Mouse (Mus musculus) ovary, adult 18-20 months (tissue): ENCODE data around the gene Rpl23.
A peak's percentile ranks its signal among the peaks of the same experiment; 100 is the strongest.
"Not testable (repeated sequence)": the region's sequence is repeated elsewhere in the genome, so short reads cannot be mapped to it uniquely, and the experiment has no call there.

ENCODE experiments used
- DNase-seq: peaks from one replicate; pipeline ENCODE4 v3.0.0; 2022; ENCODE audit warnings: low spot score, mixed read lengths

Rpl23 gene

DNA sequence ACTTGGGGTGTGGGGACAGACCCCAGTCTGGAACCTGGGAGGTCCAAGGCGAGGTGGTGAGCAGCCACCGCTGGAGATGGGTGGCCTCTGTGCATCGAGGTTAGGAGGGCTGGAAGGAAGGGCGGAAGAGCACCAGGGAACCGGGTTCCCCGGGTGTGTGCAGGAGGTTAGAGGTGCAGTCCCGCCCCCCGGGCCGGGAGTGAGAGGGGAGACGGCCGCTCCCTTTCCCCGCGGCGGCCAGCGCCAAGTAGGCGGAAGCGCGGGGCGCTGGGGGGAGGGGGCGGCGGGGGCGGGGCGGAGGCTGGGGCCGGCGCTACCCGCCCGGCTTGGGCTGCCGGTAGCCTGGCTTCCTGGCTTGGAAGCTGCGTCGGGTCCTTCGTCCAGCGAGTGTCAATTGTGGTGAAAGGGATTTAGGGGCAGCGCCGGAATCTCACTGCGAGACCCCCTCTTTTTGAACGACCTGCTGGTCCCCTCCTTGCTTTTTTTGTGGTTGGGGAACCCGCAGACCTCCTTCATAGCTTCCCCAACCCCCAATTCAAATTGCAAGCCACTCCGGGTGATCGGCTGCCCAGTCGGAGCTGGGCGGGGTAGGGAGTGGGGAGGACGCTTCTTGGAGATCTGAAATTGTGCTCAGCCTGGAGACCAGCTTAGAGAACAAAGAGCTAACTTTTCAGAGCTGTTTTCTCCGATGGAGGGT is 17.9 kb upstream of the Rpl23 start:
- DNase-seq, result peak; percentile 76

- DNase-seq, result peak; percentile 81
Observed at GRCm38 (mm10) chr11:97799146-97799993, 17.1 kb upstream of the Rpl23 start.

DNA sequence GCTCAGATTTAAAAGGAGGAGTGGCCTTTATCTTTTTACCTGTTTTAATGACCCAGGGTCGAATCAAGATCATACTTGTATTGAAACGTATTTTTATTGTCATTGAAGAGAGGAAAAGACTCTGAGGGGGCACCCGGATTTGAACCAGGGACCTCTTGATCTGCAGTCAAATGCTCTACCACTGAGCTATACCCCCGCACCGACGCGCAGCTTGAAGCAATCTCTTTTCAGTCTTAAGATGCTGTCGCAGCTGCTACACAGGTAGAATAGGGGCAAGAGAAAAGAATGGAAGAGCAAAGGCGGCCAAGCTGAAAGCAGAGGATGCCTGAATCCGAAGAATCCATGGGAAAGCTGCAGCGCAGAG is 16.5 kb upstream of the Rpl23 start, which contains the start of gene Lasp1:
Lasp1 (plus strand) TSS at position 219 of the 364 bp plus-strand sequence.
- DNase-seq, result peak; percentile 73

GRCm38 (mm10) chr11:97798083-97798435 is 15.8 kb upstream of the Rpl23 start:
- no peak for DNase-seq

GRCm38 (mm10) chr11:97797369-97798082 is 15.3 kb upstream of the Rpl23 start:
- DNase-seq, result no peak

DNA sequence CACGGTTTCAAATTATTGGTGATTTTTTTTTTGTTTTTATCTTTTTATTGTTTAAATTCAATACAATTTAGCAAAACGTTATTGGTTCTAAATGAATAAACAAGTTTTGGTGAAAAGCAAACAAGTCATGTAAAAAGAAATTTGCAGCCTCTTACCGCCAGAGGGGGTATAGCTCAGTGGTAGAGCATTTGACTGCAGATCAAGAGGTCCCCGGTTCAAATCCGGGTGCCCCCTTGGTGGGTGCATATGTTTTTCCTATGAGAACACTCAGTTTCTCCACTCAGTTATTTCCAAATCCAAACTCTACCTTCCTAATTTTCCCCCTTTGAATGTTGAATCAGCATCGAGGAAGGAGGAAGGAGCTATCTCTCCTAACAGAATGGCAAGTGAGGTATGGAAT is 14.7 kb upstream of the Rpl23 start:
- no peak for DNase-seq

DNA sequence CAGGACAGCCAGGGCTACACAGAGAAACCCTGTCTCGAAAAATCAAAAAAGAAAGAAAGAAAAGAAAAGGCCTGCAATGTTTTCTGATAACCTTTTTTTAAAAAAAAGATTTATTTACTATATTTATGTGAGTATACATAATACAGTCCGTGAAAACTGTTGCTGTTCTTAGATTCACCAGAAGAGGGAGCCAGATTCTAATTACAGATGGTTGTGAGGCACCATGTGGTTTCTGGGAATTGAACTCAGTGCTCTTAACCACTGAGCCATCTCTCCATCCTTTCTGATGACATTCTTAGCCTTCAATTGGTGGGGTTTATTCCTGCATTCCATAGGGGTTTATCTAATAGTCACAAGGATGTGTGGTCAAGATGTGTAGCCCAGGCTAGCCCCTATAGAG is 10.9 kb upstream of the Rpl23 start:
- no peak for DNase-seq

- not testable (repeated sequence) for DNase-seq
Observed at GRCm38 (mm10) chr11:97790778-97791438, 8.7 kb upstream of the Rpl23 start.

DNA sequence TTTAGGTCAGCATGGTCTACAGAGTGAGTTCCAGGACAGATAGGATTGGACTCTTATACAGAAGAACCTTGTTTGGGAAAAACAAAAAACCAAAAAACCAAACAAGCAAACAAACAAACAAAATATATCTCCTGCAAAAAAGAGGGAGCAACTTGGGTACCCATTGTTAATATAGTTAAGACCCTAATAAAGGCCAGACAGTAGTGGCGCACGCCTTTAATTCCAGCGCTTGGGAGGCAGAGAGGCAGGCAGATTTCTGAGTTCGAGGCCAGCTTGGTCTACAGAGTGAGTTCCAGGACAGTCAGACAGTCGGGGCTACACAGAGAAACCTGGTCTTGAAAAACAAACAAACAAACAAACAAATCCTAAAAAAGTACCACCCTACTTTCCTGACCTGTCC is 7.5 kb upstream of the Rpl23 start:
- no peak for DNase-seq

DNA sequence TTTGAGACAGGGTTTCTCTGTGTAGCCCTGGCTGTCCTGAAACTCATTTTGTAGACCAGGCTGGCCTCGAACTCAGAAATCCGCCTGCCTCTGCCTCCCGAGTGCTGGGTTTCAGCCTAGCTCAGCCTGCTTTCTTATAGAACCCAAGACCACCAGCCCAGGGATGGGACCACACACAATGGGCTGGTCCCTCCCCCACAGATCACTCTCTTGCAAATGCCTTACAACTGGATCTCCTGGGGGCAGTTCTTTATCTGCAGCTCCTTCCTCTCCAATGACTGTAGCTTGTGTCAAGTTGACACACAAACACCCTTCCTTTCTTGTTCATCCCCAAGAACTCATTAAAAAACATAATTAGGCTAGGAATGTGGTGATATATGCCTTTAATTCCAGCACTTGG is 5.7 kb upstream of the Rpl23 start:
- no peak for DNase-seq

- DNase-seq, result no peak
Observed at GRCm38 (mm10) chr11:97782564-97782895, 293 bp upstream of the Rpl23 start.

DNA sequence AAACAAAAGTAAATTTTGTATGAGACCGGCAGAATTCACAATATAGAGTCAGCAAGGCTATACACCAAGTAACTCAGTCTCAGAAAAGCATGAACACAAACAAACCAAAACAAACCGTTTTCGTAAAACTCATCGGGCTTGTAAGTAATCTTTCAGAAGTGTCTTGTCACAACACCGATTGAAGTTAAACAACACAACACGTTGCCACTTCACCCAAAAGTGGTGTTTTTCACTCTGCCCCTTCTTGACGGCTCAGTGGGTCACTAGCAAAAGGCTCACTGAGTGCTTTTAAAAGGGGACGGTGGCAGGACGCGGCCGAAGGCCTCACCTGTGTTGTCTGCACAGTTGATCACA is 782 bp downstream of the Rpl23 start:
- DNase-seq, result no peak

GRCm38 (mm10) chr11:97779968-97780701 is 2.1 kb downstream of the Rpl23 start:
- DNase-seq, result no peak

DNA sequence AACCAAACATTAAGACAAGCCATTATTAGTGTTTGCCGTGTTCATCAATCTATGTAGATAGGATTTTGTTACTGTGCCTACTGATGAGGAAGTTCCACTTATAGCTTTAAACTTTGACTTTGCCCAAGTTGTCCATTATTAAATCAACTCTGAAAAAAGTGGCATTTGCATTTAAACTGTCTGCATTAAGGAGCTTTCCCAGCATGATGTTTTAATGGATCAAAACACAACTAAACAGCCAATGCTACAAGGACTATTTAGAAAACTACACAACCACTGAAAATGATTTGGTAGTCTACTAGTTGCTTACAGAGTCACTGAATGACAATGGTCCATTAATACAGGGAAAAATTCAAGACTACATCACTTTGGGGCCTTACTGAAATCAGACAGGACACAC is 3.3 kb downstream of the Rpl23 start:
- DNase-seq, result no peak

GRCm38 (mm10) chr11:97777129-97777529 is 5.1 kb downstream of the Rpl23 start:
- no peak for DNase-seq

GRCm38 (mm10) chr11:97776497-97777128 is 5.6 kb downstream of the Rpl23 start:
- DNase-seq, result no peak

DNA sequence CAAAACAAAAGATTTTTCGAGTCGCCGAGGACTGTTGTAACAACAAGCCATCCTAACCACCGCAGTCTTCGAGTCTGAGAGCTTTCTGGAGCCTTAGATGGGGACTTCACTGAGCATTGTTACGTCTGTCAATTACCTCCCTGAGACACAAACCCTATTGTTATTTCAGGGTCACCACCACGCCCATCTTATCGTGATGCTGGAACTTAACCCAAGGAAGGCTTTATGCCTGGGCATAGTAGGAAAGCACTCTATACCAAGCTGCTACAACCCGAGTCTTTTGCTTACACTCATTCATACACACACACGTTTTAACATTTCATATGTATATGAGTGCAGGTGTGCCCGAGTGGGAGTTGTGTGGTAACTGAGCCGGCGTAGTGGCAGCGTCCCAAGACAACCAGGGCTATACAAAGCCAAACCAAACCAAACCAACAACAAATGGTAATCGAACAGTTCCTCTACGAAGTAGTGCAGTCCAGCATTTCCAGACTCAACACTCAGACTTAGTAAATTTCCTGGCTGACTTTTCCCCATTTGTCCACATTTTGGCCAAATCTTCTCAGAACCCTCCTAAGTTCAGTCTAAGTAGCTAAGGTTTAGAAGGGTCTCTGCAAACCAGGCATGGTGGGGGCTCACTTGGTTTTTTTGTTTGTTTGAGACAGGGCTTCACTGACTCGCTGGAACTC is 6.3 kb downstream of the Rpl23 start, which contains the start of gene 1700001P01Rik:
1700001P01Rik (minus strand) TSS at position 111 of the 689 bp plus-strand sequence.
- DNase-seq, result no peak

DNA sequence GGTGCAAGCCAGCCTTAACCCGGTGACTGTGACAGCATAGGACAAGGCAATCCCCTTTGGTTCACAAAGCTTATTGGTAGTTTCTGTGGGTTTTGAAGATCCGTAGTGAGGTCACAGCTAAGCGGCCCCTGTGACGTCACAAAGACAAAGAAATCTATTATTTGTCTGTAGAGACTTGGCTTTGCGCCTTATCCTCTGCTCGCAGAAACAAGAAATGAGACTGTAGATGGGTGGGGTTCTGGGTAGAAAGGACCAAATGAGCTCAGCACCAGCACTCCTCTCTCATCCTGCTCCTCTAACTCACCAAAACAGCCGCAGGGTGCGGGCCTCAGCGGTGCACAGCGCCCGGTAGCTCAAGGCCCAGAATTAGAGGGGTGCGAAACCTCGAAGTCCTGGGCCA is 7.1 kb downstream of the Rpl23 start:
- no peak for DNase-seq

- DNase-seq, result no peak
Observed at GRCm38 (mm10) chr11:97771410-97771809, 10.8 kb downstream of the Rpl23 start.

GRCm38 (mm10) chr11:97769704-97770103 is 12.5 kb downstream of the Rpl23 start:
- DNase-seq, result no peak
